In genomic region chr17:26951952-26952877, GRCm38 (mm10) we compare ENCODE assay signal across 8 mouse cellular contexts. TPM values are rescaled to one million over a fixed set of nuclear protein-coding genes. Genes with fewer than 3 reads are reported as not detected.
DNase-seq lines count a peak whose midpoint lies in the region; ATAC-seq and TF ChIP-seq lines count a peak whose summit lies in the region.

No protein-coding gene starts in this region.

- H3K4me3 ChIP-seq in heart, embryonic 11.5 days (ENCODE audit: low read depth, low read length): peak overlapping the region; percentile 42
- peak overlapping the region; percentile 32 for H3K4me3 ChIP-seq in ES-Bruce4 (ENCODE audit: low read depth, low read length)
- H3K4me3 ChIP-seq in heart, embryonic 15.5 days: peak overlapping the region; percentile 39
- peak overlapping the region; percentile 29 for H3K4me3 ChIP-seq in liver, postnatal 0 days (ENCODE audit: low read depth, low read length)

- ATAC-seq in heart, embryonic 11.5 days (replicated peaks; ENCODE audit: insufficient number of reproducible peaks, low FRiP score, low TSS enrichment): no peak
- ATAC-seq in heart, embryonic 15.5 days (replicated peaks; ENCODE audit: insufficient number of reproducible peaks, insufficient read depth, low FRiP score, low read depth): no peak
- ATAC-seq in liver, postnatal 0 days: no peak

- WGBS in heart, embryonic 11.5 days (ENCODE audit: insufficient replicate concordance): 5% methylated on average over 19 of the region's 23 CpGs
- 19% methylated on average over 23 of the region's 23 CpGs for WGBS in heart, embryonic 15.5 days
- 18% methylated on average over 23 of the region's 23 CpGs for WGBS in liver, postnatal 0 days (ENCODE audit: insufficient replicate concordance)

- H3K36me3 ChIP-seq in heart, embryonic 11.5 days (ENCODE audit: control insufficient read depth, insufficient read depth, low read length): peaks cover 13% of the 10 kb centered on the region; the same call in 1 of the 2 replicates
- no peaks in the 10 kb centered on the region for H3K36me3 ChIP-seq in ES-Bruce4 (ENCODE audit: control insufficient read depth, insufficient read depth, low read length, poor library complexity, severe bottlenecking)
- H3K36me3 ChIP-seq in heart, embryonic 15.5 days: peaks cover 6% of the 10 kb centered on the region; the same call in 1 of the 2 replicates
- H3K36me3 ChIP-seq in liver, postnatal 0 days (replicated peaks; ENCODE audit: insufficient read depth, low read length): no peaks in the 10 kb centered on the region

- peaks cover 63% of the 10 kb centered on the region for H3K4me1 ChIP-seq in heart, embryonic 11.5 days (ENCODE audit: control insufficient read depth, insufficient read depth, low read length)
- H3K4me1 ChIP-seq in ES-Bruce4 (ENCODE audit: control insufficient read depth, insufficient read depth, low read length): peaks cover 1% of the 10 kb centered on the region
- peaks cover 66% of the 10 kb centered on the region for H3K4me1 ChIP-seq in heart, embryonic 15.5 days (replicated peaks)
- peaks cover 34% of the 10 kb centered on the region for H3K4me1 ChIP-seq in liver, postnatal 0 days (ENCODE audit: insufficient read depth)

- no peak for TF ChIP-seq EP300 in ES-Bruce4 (IDR thresholded peaks at IDR 0.05; ENCODE audit: insufficient read depth, low read depth, low read length)
- TF ChIP-seq EP300 in liver, postnatal 0 days (IDR thresholded peaks at IDR 0.05; ENCODE audit: low read depth): no peak

- TF ChIP-seq POLR2A in ES-Bruce4 (IDR thresholded peaks at IDR 0.05; ENCODE audit: insufficient read depth, low read length): no peak

- H3K9ac ChIP-seq in heart, embryonic 11.5 days (ENCODE audit: low read depth, low read length): peak overlapping the region; percentile 65
- peak overlapping the region; percentile 16; the same call in 1 of the 2 replicates for H3K9ac ChIP-seq in ES-Bruce4 (ENCODE audit: low read depth, poor library complexity, severe bottlenecking)
- H3K9ac ChIP-seq in heart, embryonic 15.5 days: peak overlapping the region; percentile 14; the same call in 1 of the 2 replicates
- peak overlapping the region; percentile 44; the same call in 1 of the 2 replicates for H3K9ac ChIP-seq in liver, postnatal 0 days (replicated peaks)

- peaks cover 9% of the 10 kb centered on the region; the same call in 1 of the 2 replicates for H3K27me3 ChIP-seq in heart, embryonic 11.5 days (ENCODE audit: control insufficient read depth, insufficient read depth, low read length)
- no peaks in the 10 kb centered on the region; the same call in 1 of the 2 replicates for H3K27me3 ChIP-seq in ES-Bruce4 (ENCODE audit: control insufficient read depth, insufficient read depth, low read length, poor library complexity, severe bottlenecking)
- no peaks in the 10 kb centered on the region for H3K27me3 ChIP-seq in heart, embryonic 15.5 days
- H3K27me3 ChIP-seq in liver, postnatal 0 days (ENCODE audit: insufficient read depth, low read length): peaks cover 23% of the 10 kb centered on the region

- intact Hi-C loops in heart, postnatal 14 days (cut with DNase I): no loop called here
- intact Hi-C loops in left cerebral cortex, postnatal 14 days (cut with DNase I): no loop called here

- 0 out of 2 replicates have a peak overlapping the region, but pooled peaks have one; percentile 50 for H3K27ac ChIP-seq in heart, embryonic 11.5 days (ENCODE audit: low read depth, low read length)
- no peak overlapping the region for H3K27ac ChIP-seq in ES-Bruce4 (ENCODE audit: insufficient read depth, low read length)
- H3K27ac ChIP-seq in heart, embryonic 15.5 days: 0 out of 2 replicates have a peak overlapping the region, but pooled peaks have one; percentile 91
- H3K27ac ChIP-seq in liver, postnatal 0 days (ENCODE audit: low read depth): no peak overlapping the region

- H3K9me3 ChIP-seq in heart, embryonic 11.5 days (replicated peaks; ENCODE audit: control insufficient read depth, low read length): no peaks in the 10 kb centered on the region
- no peaks in the 10 kb centered on the region for H3K9me3 ChIP-seq in ES-Bruce4 (replicated peaks; ENCODE audit: control insufficient read depth, insufficient read depth, low read length, poor library complexity, severe bottlenecking)
- H3K9me3 ChIP-seq in heart, embryonic 15.5 days (replicated peaks): no peaks in the 10 kb centered on the region
- H3K9me3 ChIP-seq in liver, postnatal 0 days (ENCODE audit: low read length): no peaks in the 10 kb centered on the region

- TF ChIP-seq CTCF in ES-Bruce4 (IDR thresholded peaks at IDR 0.05; ENCODE audit: low read depth, low read length): no peak
- TF ChIP-seq CTCF in liver, postnatal 0 days (IDR thresholded peaks at IDR 0.05; ENCODE audit: low read depth): no peak

- DNase-seq in heart, postnatal 14 days: no peak
- no peak for DNase-seq in liver, postnatal 0 days
- DNase-seq in left cerebral cortex, postnatal 14 days (ENCODE audit: low spot score in 2 of 2): no peak
- DNase-seq in adrenal gland, postnatal 10 days: no peak
- DNase-seq in urinary bladder, adult 18-20 months (ENCODE audit: low spot score in 2 of 2): no peak

- peak overlapping the region; percentile 69 for H3K4me2 ChIP-seq in heart, embryonic 11.5 days
- H3K4me2 ChIP-seq in heart, embryonic 15.5 days: peak overlapping the region; percentile 65
- peak overlapping the region; percentile 66 for H3K4me2 ChIP-seq in liver, postnatal 0 days (ENCODE audit: low read depth, low read length)

RNA-seq across cellular contexts. Expression of gene Syngap1, which starts 11.2 kb away (rescaled TPM):
- 2.9 and 3.7 TPM in 2 replicates for polyA plus RNA-seq in heart, embryonic 11.5 days (2014; fragmentation: Nextera tagmentation; extraction: Ambion mirVana)
- total RNA-seq in heart, postnatal 14 days (2021): 1 to 10 TPM; 7.3 to 7.7 TPM
- polyA plus RNA-seq in ES-Bruce4 (2011; ENCODE audit: insufficient read depth, insufficient read length, low read depth, missing spikeins): 23.5 and 24.5 TPM in 2 replicates
- 0.60 and 1.0 TPM in 2 replicates for polyA plus RNA-seq in heart, embryonic 15.5 days (2015; fragmentation: Nextera tagmentation; extraction: Ambion mirVana)
- 0.19 and 0.33 TPM in 2 replicates for polyA plus RNA-seq in liver, postnatal 0 days (2015; fragmentation: Nextera tagmentation; extraction: Ambion mirVana)
- 100 to 1,000 TPM; 594 to 653 TPM for total RNA-seq in left cerebral cortex, postnatal 14 days (2021)
- 10 to 100 TPM; 15.7 to 21.6 TPM for total RNA-seq in adrenal gland, postnatal 10 days (2021)

RNA-seq across cellular contexts. Expression of gene Cuta, which starts 12.8 kb away (rescaled TPM):
- 134 and 145 TPM in 2 replicates for polyA plus RNA-seq in heart, embryonic 11.5 days (2014; fragmentation: Nextera tagmentation; extraction: Ambion mirVana)
- 10 to 100 TPM; 91.1 to 91.8 TPM for total RNA-seq in heart, postnatal 14 days (2021)
- 58.9 and 63.0 TPM in 2 replicates for polyA plus RNA-seq in ES-Bruce4 (2011; ENCODE audit: insufficient read depth, insufficient read length, low read depth, missing spikeins)
- polyA plus RNA-seq in heart, embryonic 15.5 days (2015; fragmentation: Nextera tagmentation; extraction: Ambion mirVana): 144 and 160 TPM in 2 replicates
- polyA plus RNA-seq in liver, postnatal 0 days (2015; fragmentation: Nextera tagmentation; extraction: Ambion mirVana): 83.4 and 87.1 TPM in 2 replicates
- 100 to 1,000 TPM; 127 to 133 TPM for total RNA-seq in left cerebral cortex, postnatal 14 days (2021)
- 100 to 1,000 TPM; 119 to 134 TPM for total RNA-seq in adrenal gland, postnatal 10 days (2021)

RNA-seq across cellular contexts. Expression of gene Phf1, which starts 19.4 kb away (rescaled TPM):
- polyA plus RNA-seq in heart, embryonic 11.5 days (2014; fragmentation: Nextera tagmentation; extraction: Ambion mirVana): 5.7 and 5.9 TPM in 2 replicates
- 10 to 100 TPM in 1 of 2 experiments, 1 to 10 TPM in 1; 10.0 to 10.6 TPM for total RNA-seq in heart, postnatal 14 days (2021)
- polyA plus RNA-seq in ES-Bruce4 (2011; ENCODE audit: insufficient read depth, insufficient read length, low read depth, missing spikeins): 7.8 and 8.7 TPM in 2 replicates
- polyA plus RNA-seq in heart, embryonic 15.5 days (2015; fragmentation: Nextera tagmentation; extraction: Ambion mirVana): 7.3 and 9.5 TPM in 2 replicates
- polyA plus RNA-seq in liver, postnatal 0 days (2015; fragmentation: Nextera tagmentation; extraction: Ambion mirVana): 2.5 and 2.7 TPM in 2 replicates
- total RNA-seq in left cerebral cortex, postnatal 14 days (2021): 10 to 100 TPM; 16.8 to 20.2 TPM
- total RNA-seq in adrenal gland, postnatal 10 days (2021): 10 to 100 TPM; 20.6 to 23.3 TPM

RNA-seq across cellular contexts. Expression of gene Zbtb9, which starts 20.8 kb away (rescaled TPM):
- polyA plus RNA-seq in heart, embryonic 11.5 days (2014; fragmentation: Nextera tagmentation; extraction: Ambion mirVana): 6.8 and 7.9 TPM in 2 replicates
- total RNA-seq in heart, postnatal 14 days (2021): 1 to 10 TPM; 1.7 to 3.3 TPM
- polyA plus RNA-seq in ES-Bruce4 (2011; ENCODE audit: insufficient read depth, insufficient read length, low read depth, missing spikeins): 11.0 and 12.4 TPM in 2 replicates
- 8.3 and 10.2 TPM in 2 replicates for polyA plus RNA-seq in heart, embryonic 15.5 days (2015; fragmentation: Nextera tagmentation; extraction: Ambion mirVana)
- 3.3 and 4.4 TPM in 2 replicates for polyA plus RNA-seq in liver, postnatal 0 days (2015; fragmentation: Nextera tagmentation; extraction: Ambion mirVana)
- total RNA-seq in left cerebral cortex, postnatal 14 days (2021): 10 to 100 TPM; 16.1 to 16.3 TPM
- total RNA-seq in adrenal gland, postnatal 10 days (2021): 1 to 10 TPM; 5.2 to 7.4 TPM

RNA-seq across cellular contexts. Expression of gene Kifc5b, which starts 35.3 kb away (rescaled TPM):
- polyA plus RNA-seq in heart, embryonic 11.5 days (2014; fragmentation: Nextera tagmentation; extraction: Ambion mirVana): 6.3 and 6.9 TPM in 2 replicates
- 1 to 10 TPM; 1.3 to 2.6 TPM for total RNA-seq in heart, postnatal 14 days (2021)
- polyA plus RNA-seq in ES-Bruce4 (2011; ENCODE audit: insufficient read depth, insufficient read length, low read depth, missing spikeins): 43.0 and 43.2 TPM in 2 replicates
- 5.3 and 7.4 TPM in 2 replicates for polyA plus RNA-seq in heart, embryonic 15.5 days (2015; fragmentation: Nextera tagmentation; extraction: Ambion mirVana)
- polyA plus RNA-seq in liver, postnatal 0 days (2015; fragmentation: Nextera tagmentation; extraction: Ambion mirVana): 1.6 and 2.7 TPM in 2 replicates
- 1 to 10 TPM; 2.9 to 3.3 TPM for total RNA-seq in left cerebral cortex, postnatal 14 days (2021)
- 1 to 10 TPM; 4.5 to 6.2 TPM for total RNA-seq in adrenal gland, postnatal 10 days (2021)

Comparison
In these comparisons a context has a peak if more than half of its experiments do, and no peak if none do; other contexts are left out.
1. H3K27ac ChIP-seq: peak in heart, embryonic 11.5 days (single experiment) and heart, embryonic 15.5 days (single experiment); none in ES-Bruce4 (single experiment) and liver, postnatal 0 days (single experiment).
2. H3K9ac ChIP-seq: peak in every context shown above with its lines; median percentile 65 in heart, embryonic 11.5 days; 44 in liver, postnatal 0 days; 16 in ES-Bruce4; 14 in heart, embryonic 15.5 days.
3. Peak in every context shown above with its lines, with median percentiles within 50 percentile points of each other: H3K4me2 ChIP-seq and H3K4me3 ChIP-seq.